Mouse (Mus musculus) intestine, embryonic 15.5 days (tissue): Measurements from ENCODE around the gene Ndufaf1. TPM values are rescaled to one million over a fixed set of nuclear protein-coding genes. Genes with fewer than 3 reads are reported as not detected.
A peak's percentile ranks its signal among the peaks of the same experiment; 100 is the strongest.
"Not testable (repeated sequence)": the region's sequence is repeated elsewhere in the genome, so short reads cannot be mapped to it uniquely, and the experiment has no call there.

ENCODE experiments used
- ATAC-seq: fragments of 200-750 bp; cut with Nextera tagmentation; 2 replicates; pipeline ENCODE4 v1.8.0; 2017; ENCODE audit warnings: moderate TSS enrichment, moderate library complexity
- H3K27ac ChIP-seq: fragments of 300-500 bp; sonication (generic); 2 replicates; pipeline ENCODE4 v1.5.1; 2015; ENCODE audit warnings: mild to moderate bottlenecking, inconsistent platforms
- H3K27me3 ChIP-seq: fragments of 300-500 bp; sonication (generic); replicated peaks from 2 replicates; pipeline ENCODE4 v1.6.1; 2015; ENCODE audit warnings: inconsistent platforms
- H3K36me3 ChIP-seq: fragments of 300-500 bp; sonication (generic); 2 replicates; pipeline ENCODE4 v1.6.1; 2015; ENCODE audit warnings: inconsistent platforms
- H3K4me1 ChIP-seq: fragments of 300-500 bp; sonication (generic); replicated peaks from 2 replicates; pipeline ENCODE4 v1.6.1; 2015; ENCODE audit warnings: inconsistent platforms
- H3K4me2 ChIP-seq: fragments of 300-500 bp; sonication (generic); replicated peaks from 2 replicates; pipeline ENCODE4 v1.6.1; 2015; ENCODE audit warnings: mild to moderate bottlenecking, inconsistent platforms
- H3K4me3 ChIP-seq: fragments of 300-500 bp; sonication (generic); replicated peaks from 2 replicates; pipeline ENCODE4 v1.5.1; 2015; ENCODE audit warnings: inconsistent platforms
- H3K9ac ChIP-seq: fragments of 300-500 bp; sonication (generic); 2 replicates; pipeline ENCODE4 v1.6.1; 2015; ENCODE audit warnings: inconsistent platforms
- H3K9me3 ChIP-seq: fragments of 300-500 bp; sonication (generic); 2 replicates; pipeline ENCODE4 v1.6.1; 2016; ENCODE audit warnings: inconsistent platforms
- WGBS: fragments of 180-500 bp; shearing (Covaris S2); methylation state at CpG from one replicate; pipeline ENCODE4 v1.1.7; 2015; 5-methylcytosine and 5-hydroxymethylcytosine counted together
- polyA plus RNA-seq: library from polyadenylated mRNA; unstranded; fragments of >200 nt; fragmentation: Nextera tagmentation; extraction: Ambion mirVana; gene quantifications from 2 replicates; pipeline ENCODE4 v1.2.1, GENCODE M21; 2015

Ndufaf1 gene
- polyA plus RNA-seq, 1 experiment from 2014 or later: 51.6 TPM

GRCm38 (mm10) chr2:119674525-119675214 lies 12.0 kb upstream of the Ndufaf1 start, which contains the start of gene Rtf1:
Gene Rtf1, plus strand, starts transcription at chr2:119675068.
- peak within 1 kb of the TSS; percentile 99 for H3K4me3 ChIP-seq
- WGBS: under 1% methylated on average over 48 of the region's 58 CpGs
- H3K4me1 ChIP-seq: 0 out of 2 replicates have a peak, but pooled peaks cover 2% of the 10 kb centered on the region
- H3K36me3 ChIP-seq: no peaks in the 10 kb centered on the region
- peak within 1 kb of the TSS; percentile 99 for H3K9ac ChIP-seq
- peak within 1 kb of the TSS; percentile 79 for H3K4me2 ChIP-seq
- H3K27ac ChIP-seq: peak within 1 kb of the TSS; percentile 84
- ATAC-seq: peak; percentile 99
- H3K27me3 ChIP-seq: no peaks in the 10 kb centered on the region
- no peaks in the 10 kb centered on the region for H3K9me3 ChIP-seq

GRCm38 (mm10) chr2:119669010-119669409 lies 6.4 kb upstream of the Ndufaf1 start:
- ATAC-seq: no peak
- H3K9ac ChIP-seq: no peak overlapping the region
- no peaks in the 10 kb centered on the region for H3K4me1 ChIP-seq
- H3K36me3 ChIP-seq: no peaks in the 10 kb centered on the region
- 17% methylated on average over 7 of the region's 7 CpGs for whole genome bisulfite sequencing
- no peak overlapping the region for H3K4me3 ChIP-seq
- H3K27ac ChIP-seq: no peak overlapping the region
- no peak overlapping the region for H3K4me2 ChIP-seq
- no peaks in the 10 kb centered on the region for H3K9me3 ChIP-seq
- H3K27me3 ChIP-seq: no peaks in the 10 kb centered on the region

GRCm38 (mm10) chr2:119665744-119666143 lies 3.1 kb upstream of the Ndufaf1 start:
- H3K4me1 ChIP-seq, H3K9me3 ChIP-seq, H3K36me3 ChIP-seq, H3K27me3 ChIP-seq, ATAC-seq, H3K4me2 ChIP-seq, H3K9ac ChIP-seq, H3K4me3 ChIP-seq, H3K27ac ChIP-seq: not testable (repeated sequence)
- 71% methylated on average over 20 of the region's 23 CpGs for WGBS

GRCm38 (mm10) chr2:119644254-119644653 lies 18.4 kb downstream of the Ndufaf1 start:
- Histone ChIP-seq H3K9me3 (no peaks in the 10 kb centered on the region), H3K9ac (no peak overlapping the region), H3K4me2 (no peak overlapping the region), H3K4me3 (no peak overlapping the region), H3K27ac (no peak overlapping the region), H3K4me1 (no peaks in the 10 kb centered on the region), H3K27me3 (no peaks in the 10 kb centered on the region), H3K36me3 (peaks cover 56% of the 10 kb centered on the region)
- no peak for ATAC-seq
- WGBS: 90% methylated on average over 5 of the region's 5 CpGs

GRCm38 (mm10) chr2:119641214-119641912 lies 21.3 kb downstream of the Ndufaf1 start:
- H3K4me3 ChIP-seq: no peak overlapping the region
- H3K36me3 ChIP-seq: peaks cover 54% of the 10 kb centered on the region
- no peaks in the 10 kb centered on the region for H3K27me3 ChIP-seq
- no peak for ATAC-seq
- no peak overlapping the region for H3K9ac ChIP-seq
- no peak overlapping the region for H3K4me2 ChIP-seq
- H3K27ac ChIP-seq: no peak overlapping the region
- H3K9me3 ChIP-seq: no peaks in the 10 kb centered on the region
- H3K4me1 ChIP-seq: no peaks in the 10 kb centered on the region
- 96% methylated on average over 5 of the region's 5 CpGs for WGBS

GRCm38 (mm10) chr2:119636781-119637180 lies 25.8 kb downstream of the Ndufaf1 start:
- Histone ChIP-seq H3K27ac (no peak overlapping the region), H3K4me2 (no peak overlapping the region), H3K36me3 (peaks cover 36% of the 10 kb centered on the region), H3K9me3 (no peaks in the 10 kb centered on the region), H3K9ac (no peak overlapping the region), H3K27me3 (no peaks in the 10 kb centered on the region), H3K4me3 (no peak overlapping the region), H3K4me1 (no peaks in the 10 kb centered on the region)
- 90% methylated on average over 1 of the region's 1 CpGs for whole genome bisulfite sequencing
- no peak for ATAC-seq

GRCm38 (mm10) chr2:119621302-119621701 lies 41.3 kb downstream of the Ndufaf1 start:
- no peak for ATAC-seq
- no peak overlapping the region for H3K9ac ChIP-seq
- H3K4me2 ChIP-seq: peak overlapping the region; percentile 32; the same call in 1 of the 2 replicates
- no peaks in the 10 kb centered on the region for H3K27me3 ChIP-seq
- no peak overlapping the region for H3K27ac ChIP-seq
- peaks cover 11% of the 10 kb centered on the region for H3K4me1 ChIP-seq
- no peak overlapping the region for H3K4me3 ChIP-seq
- no peaks in the 10 kb centered on the region for H3K9me3 ChIP-seq
- 87% methylated on average over 2 of the region's 2 CpGs for WGBS
- 0 out of 2 replicates have a peak, but pooled peaks cover 3% of the 10 kb centered on the region for H3K36me3 ChIP-seq

GRCm38 (mm10) chr2:119619002-119619401 lies 43.6 kb downstream of the Ndufaf1 start:
- H3K4me2 ChIP-seq: peak overlapping the region; percentile 71
- peak overlapping the region; percentile 77 for H3K4me3 ChIP-seq
- 6% methylated on average over 6 of the region's 6 CpGs for WGBS
- ATAC-seq, H3K27me3 ChIP-seq, H3K36me3 ChIP-seq, H3K9me3 ChIP-seq: not testable (repeated sequence)
- peak overlapping the region; percentile 56 for H3K9ac ChIP-seq
- 0 out of 2 replicates have a peak overlapping the region, but pooled peaks have one; percentile 34 for H3K27ac ChIP-seq
- H3K4me1 ChIP-seq: peaks cover 11% of the 10 kb centered on the region

- Histone ChIP-seq H3K27ac (peak within 1 kb of the TSS; percentile 45), H3K4me2 (peak within 1 kb of the TSS; percentile 81), H3K4me1 (peaks cover 11% of the 10 kb centered on the region), H3K9ac (peak within 1 kb of the TSS; percentile 69), H3K27me3 (no peaks in the 10 kb centered on the region), H3K36me3 (0 out of 2 replicates have a peak, but pooled peaks cover 2% of the 10 kb centered on the region), H3K9me3 (no peaks in the 10 kb centered on the region), H3K4me3 (peak within 1 kb of the TSS; percentile 77)
- peak; percentile 99 for ATAC-seq
- WGBS: 0% methylated on average over 55 of the region's 55 CpGs
These were observed 44.2 kb downstream of the Ndufaf1 start, which contains the start of the genes Nusap1 and Oip5 for GRCm38 (mm10) chr2:119618199-119618982. Gene Nusap1, plus strand, starts transcription at chr2:119618298. Gene Oip5, minus strand, starts transcription at chr2:119618469.

GRCm38 (mm10) chr2:119617841-119618198 lies 44.8 kb downstream of the Ndufaf1 start:
- Histone ChIP-seq H3K27me3 (no peaks in the 10 kb centered on the region), H3K4me2 (peak overlapping the region; percentile 81), H3K27ac (peak overlapping the region; percentile 45; the same call in 1 of the 2 replicates), H3K4me1 (peaks cover 11% of the 10 kb centered on the region), H3K9ac (peak overlapping the region; percentile 69), H3K9me3 (no peaks in the 10 kb centered on the region), H3K36me3 (no peaks in the 10 kb centered on the region), H3K4me3 (peak overlapping the region; percentile 77)
- 0% methylated on average over 13 of the region's 13 CpGs for WGBS
- peak; percentile 76; the same call in 1 of the 2 replicates for ATAC-seq

GRCm38 (mm10) chr2:119607023-119607422 lies 55.6 kb downstream of the Ndufaf1 start:
- no peaks in the 10 kb centered on the region for H3K9me3 ChIP-seq
- ATAC-seq: no peak
- no peak overlapping the region for H3K9ac ChIP-seq
- H3K27ac ChIP-seq: no peak overlapping the region
- H3K27me3 ChIP-seq: no peaks in the 10 kb centered on the region
- H3K36me3 ChIP-seq: peaks cover 13% of the 10 kb centered on the region; the same call in 1 of the 2 replicates
- H3K4me2 ChIP-seq: no peak overlapping the region
- no peak overlapping the region for H3K4me3 ChIP-seq
- 86% methylated on average over 4 of the region's 4 CpGs for WGBS
- H3K4me1 ChIP-seq: no peaks in the 10 kb centered on the region
